Mouse (Mus musculus) left cerebral cortex, adult 18-20 months (tissue): ENCODE measurements at regions not wholly inside any gene's neighbourhood (a gene's known extent, or its start where the extent isn't known, plus 50 kb on each side); places are given as distances from the start of the nearest gene placed in this dataset.
A peak's percentile ranks its signal among the peaks of the same experiment; 100 is the strongest.

Experiments
- DNase-seq, 2 experiments: peaks; one replicate each; pipeline ENCODE4 v3.0.0; 2021 to 2022; ENCODE audit warnings: low spot score in 2 of 2, mixed read lengths in 1 of 2

- no peak for DNase-seq
Observed at GRCm38 (mm10) chr2:159523739-159524138, 729.1 kb downstream of the Dhx35 start.

- peak in 1 of 2 experiments; percentile 5 for DNase-seq
Observed at GRCm38 (mm10) chr2:159534951-159535350, 740.3 kb downstream of the Dhx35 start.

- peak; percentile 7 to 54 for DNase-seq
Observed at GRCm38 (mm10) chr2:159539261-159539660, 744.7 kb downstream of the Dhx35 start.

- no peak for DNase-seq
Observed at GRCm38 (mm10) chr2:159557567-159557966, 763.0 kb downstream of the Dhx35 start.

GRCm38 (mm10) chr2:159565255-159565654 is 768.7 kb downstream of the Gm826 start:
- DNase-seq = no peak

- no peak for DNase-seq
Observed at GRCm38 (mm10) chr2:159565921-159566320, 768.0 kb downstream of the Gm826 start.

GRCm38 (mm10) chr2:159566461-159566860 is 767.5 kb downstream of the Gm826 start:
- no peak for DNase-seq

GRCm38 (mm10) chr2:159568391-159568790 is 765.6 kb downstream of the Gm826 start:
- DNase-seq = no peak

GRCm38 (mm10) chr2:159571862-159572261 is 762.1 kb downstream of the Gm826 start:
- DNase-seq = no peak

- DNase-seq = no peak
Observed at GRCm38 (mm10) chr2:159575271-159575670, 758.7 kb downstream of the Gm826 start.

- no peak for DNase-seq
Observed at GRCm38 (mm10) chr2:159583103-159583502, 750.9 kb downstream of the Gm826 start.

GRCm38 (mm10) chr2:159584641-159585040 is 749.3 kb downstream of the Gm826 start:
- DNase-seq = peak in 1 of 2 experiments; percentile 9

GRCm38 (mm10) chr2:159586697-159587473 is 747.1 kb downstream of the Gm826 start:
- no peak for DNase-seq

- DNase-seq = no peak
Observed at GRCm38 (mm10) chr2:159591396-159592124, 742.4 kb downstream of the Gm826 start.

- no peak for DNase-seq
Observed at GRCm38 (mm10) chr2:159592841-159593240, 741.1 kb downstream of the Gm826 start.

GRCm38 (mm10) chr2:159596285-159596684 is 737.7 kb downstream of the Gm826 start:
- no peak for DNase-seq

- no peak for DNase-seq
Observed at GRCm38 (mm10) chr2:159598080-159598479, 735.9 kb downstream of the Gm826 start.

- DNase-seq = no peak
Observed at GRCm38 (mm10) chr2:159607191-159607590, 726.8 kb downstream of the Gm826 start.

- DNase-seq = no peak
Observed at GRCm38 (mm10) chr2:159610451-159610850, 723.5 kb downstream of the Gm826 start.

GRCm38 (mm10) chr2:159616685-159617084 is 717.3 kb downstream of the Gm826 start:
- no peak for DNase-seq

- no peak for DNase-seq
Observed at GRCm38 (mm10) chr2:159621261-159621660, 712.7 kb downstream of the Gm826 start.

GRCm38 (mm10) chr2:159622141-159622669 is 711.8 kb downstream of the Gm826 start:
- no peak for DNase-seq
